Mouse (Mus musculus) forebrain, embryonic 14.5 days (tissue): ENCODE measurements around the gene Lin7c. TPM values are rescaled to one million over a fixed set of nuclear protein-coding genes. Genes with fewer than 3 reads are reported as not detected.
A peak's percentile ranks its signal among the peaks of the same experiment; 100 is the strongest.

Experiments
- ATAC-seq: fragments of 200-750 bp; cut with Nextera tagmentation; 2 replicates; pipeline ENCODE4 v1.8.0; 2017; ENCODE audit warnings: mild to moderate bottlenecking, moderate library complexity
- DNase-seq: peaks from one replicate; pipeline ENCODE4 v3.0.0-alpha.2; 2015; ENCODE audit warnings: low spot score
- H3K27ac ChIP-seq: fragments of 300-500 bp; sonication (generic); 2 replicates; pipeline ENCODE4 v1.5.1; 2014; ENCODE audit warnings: low read depth, mild to moderate bottlenecking, control low read depth, low read length, moderate library complexity
- H3K27me3 ChIP-seq: fragments of 300-500 bp; sonication (generic); replicated peaks from 2 replicates; pipeline ENCODE4 v1.6.1; 2014; ENCODE audit warnings: low read length, control low read depth, mixed read lengths; ENCODE audit not compliant: control insufficient read depth, insufficient read depth
- H3K36me3 ChIP-seq: fragments of 300-500 bp; sonication (generic); 2 replicates; pipeline ENCODE4 v1.6.1; 2014; ENCODE audit warnings: low read length, control low read depth; ENCODE audit not compliant: control insufficient read depth, insufficient read depth
- H3K4me1 ChIP-seq: fragments of 300-500 bp; sonication (generic); 2 replicates; pipeline ENCODE4 v1.6.1; 2014; ENCODE audit warnings: antibody characterized with exemption, low read length, control low read depth; ENCODE audit not compliant: control insufficient read depth, insufficient read depth
- H3K4me2 ChIP-seq: fragments of 300-500 bp; sonication (generic); 2 replicates; pipeline ENCODE4 v1.6.1; 2014; ENCODE audit warnings: mild to moderate bottlenecking, control low read depth, low read length
- H3K4me3 ChIP-seq: fragments of 300-500 bp; sonication (generic); 2 replicates; pipeline ENCODE4 v1.5.1; 2014; ENCODE audit warnings: low read depth, low read length, control low read depth
- H3K9ac ChIP-seq: fragments of 300-500 bp; sonication (generic); 2 replicates; pipeline ENCODE4 v1.6.1; 2014; ENCODE audit warnings: mild to moderate bottlenecking, low read length, control low read depth, moderate library complexity
- H3K9me3 ChIP-seq: fragments of 300-500 bp; sonication (generic); replicated peaks from 2 replicates; pipeline ENCODE4 v1.6.1; 2016; ENCODE audit warnings: low read length, control low read depth, mixed read lengths; ENCODE audit not compliant: control insufficient read depth
- WGBS: fragments of 180-500 bp; shearing (Covaris S2); extraction: QIAGEN DNeasy Blood & Tissue Kit; methylation state at CpG from one replicate; pipeline ENCODE4 v1.1.7; 2014; 5-methylcytosine and 5-hydroxymethylcytosine counted together
- polyA plus RNA-seq: library from polyadenylated mRNA; unstranded; fragments of >200 nt; fragmentation: Nextera tagmentation; extraction: Ambion mirVana; gene quantifications from 2 replicates; pipeline ENCODE4 v1.2.1, GENCODE M21; 2014

The Lin7c gene
- polyA plus RNA-seq, 1 experiment from 2014 or later, result 177 TPM

- WGBS, result under 1% methylated on average over 5 of the region's 5 CpGs
- Histone ChIP-seq H3K27ac (no peak overlapping the region), H3K4me1 (peaks cover 17% of the 10 kb centered on the region), H3K9me3 (no peaks in the 10 kb centered on the region; the same call in 1 of the 2 replicates), H3K36me3 (no peaks in the 10 kb centered on the region), H3K4me2 (no peak overlapping the region), H3K27me3 (peaks cover 24% of the 10 kb centered on the region), H3K4me3 (no peak overlapping the region), H3K9ac (no peak overlapping the region)
- ATAC-seq (peak; percentile 70), DNase-seq (peak; percentile 63)
These were observed 51.4 kb downstream of the Lin7c start for GRCm38 (mm10) chr2:109941973-109942444.

DNA sequence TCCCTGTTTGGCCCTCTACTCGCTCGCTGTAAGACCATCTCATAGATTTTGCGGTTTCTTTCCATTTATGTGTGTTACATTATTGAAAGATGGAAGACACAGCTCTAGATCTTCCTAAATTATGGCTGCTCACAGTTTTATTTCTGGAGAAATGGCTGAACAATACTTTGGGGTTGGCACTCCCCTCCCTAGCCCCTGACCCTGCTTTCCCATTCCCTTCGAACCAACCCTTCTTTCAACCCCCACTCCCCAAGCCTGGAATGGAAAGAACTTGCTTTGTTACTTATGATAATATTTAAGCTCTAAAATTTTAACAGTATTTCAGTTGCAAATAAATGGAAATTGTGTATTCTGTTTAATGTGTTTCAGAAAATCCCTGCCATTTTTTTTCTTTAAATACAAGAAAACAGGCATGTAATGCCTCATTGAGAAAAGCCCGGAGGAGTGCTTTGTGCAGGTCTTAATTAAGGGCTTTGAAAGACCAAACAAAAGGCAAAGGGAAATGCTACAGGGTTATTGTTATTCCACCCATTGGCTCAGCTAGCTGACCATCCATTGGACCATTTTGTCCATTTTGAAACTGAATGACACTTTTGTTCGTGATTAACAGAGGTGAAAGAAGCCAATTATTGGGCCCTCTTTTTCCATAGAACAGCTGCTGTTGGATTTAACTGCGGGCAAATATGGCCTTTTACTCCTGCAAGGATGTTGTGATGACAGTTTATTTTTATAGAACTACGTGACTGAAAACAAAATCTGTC lies 52.3 kb downstream of the Lin7c start:
- ATAC-seq (peak; percentile 89), DNase-seq (peak; percentile 89)
- H3K27me3 ChIP-seq, result peaks cover 32% of the 10 kb centered on the region
- no peak overlapping the region for H3K27ac ChIP-seq
- WGBS, result 9% methylated on average over 8 of the region's 8 CpGs
- no peaks in the 10 kb centered on the region for H3K36me3 ChIP-seq
- no peak overlapping the region for H3K9ac ChIP-seq
- peaks cover 17% of the 10 kb centered on the region for H3K4me1 ChIP-seq
- no peaks in the 10 kb centered on the region; the same call in 1 of the 2 replicates for H3K9me3 ChIP-seq
- no peak overlapping the region for H3K4me3 ChIP-seq
- H3K4me2 ChIP-seq, result no peak overlapping the region

- peaks cover 46% of the 10 kb centered on the region for H3K27me3 ChIP-seq
- DNase-seq (no peak), ATAC-seq (no peak)
- H3K36me3 ChIP-seq, result no peaks in the 10 kb centered on the region
- no peaks in the 10 kb centered on the region for H3K9me3 ChIP-seq
- no peak overlapping the region for H3K4me2 ChIP-seq
- H3K4me3 ChIP-seq, result no peak overlapping the region
- H3K9ac ChIP-seq, result no peak overlapping the region
- peaks cover 17% of the 10 kb centered on the region for H3K4me1 ChIP-seq
- 77% methylated on average over 9 of the region's 9 CpGs for WGBS
- H3K27ac ChIP-seq, result no peak overlapping the region
These were observed 54.3 kb downstream of the Lin7c start for GRCm38 (mm10) chr2:109944995-109945394.

DNA sequence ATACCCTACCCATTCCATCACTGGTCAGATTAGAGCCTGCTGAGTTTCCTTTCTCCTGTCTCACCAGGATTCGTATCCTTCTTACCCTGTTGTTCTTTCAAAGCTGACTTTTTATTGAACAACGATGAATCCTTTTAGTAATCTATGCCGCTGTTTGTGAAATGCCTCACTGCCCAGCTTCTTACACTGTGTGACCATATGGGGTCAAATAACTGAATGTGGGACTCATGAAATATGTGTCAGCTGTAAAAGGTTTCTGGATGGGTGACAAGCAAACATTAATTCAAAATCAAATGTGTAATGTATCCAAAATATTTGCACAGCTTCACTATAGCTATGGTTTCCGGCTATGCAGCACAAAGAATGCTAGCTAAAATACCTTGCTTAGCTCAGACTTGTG lies 54.9 kb downstream of the Lin7c start:
- no peak overlapping the region for H3K4me2 ChIP-seq
- no peak overlapping the region for H3K27ac ChIP-seq
- H3K4me1 ChIP-seq, result peaks cover 17% of the 10 kb centered on the region
- H3K27me3 ChIP-seq, result peaks cover 49% of the 10 kb centered on the region
- H3K9ac ChIP-seq, result no peak overlapping the region
- H3K36me3 ChIP-seq, result no peaks in the 10 kb centered on the region
- no peaks in the 10 kb centered on the region for H3K9me3 ChIP-seq
- no peak for ATAC-seq
- H3K4me3 ChIP-seq, result no peak overlapping the region
- no peak for DNase-seq
- WGBS, result 68% methylated on average over 4 of the region's 4 CpGs

GRCm38 (mm10) chr2:109946426-109946825 lies 55.8 kb downstream of the Lin7c start:
- Histone ChIP-seq H3K4me1 (peaks cover 17% of the 10 kb centered on the region), H3K9me3 (no peaks in the 10 kb centered on the region), H3K27ac (no peak overlapping the region), H3K4me3 (no peak overlapping the region), H3K4me2 (no peak overlapping the region), H3K36me3 (no peaks in the 10 kb centered on the region), H3K27me3 (peaks cover 58% of the 10 kb centered on the region), H3K9ac (no peak overlapping the region)
- WGBS, result 90% methylated on average over 6 of the region's 6 CpGs
- no peak for DNase-seq
- ATAC-seq, result no peak

GRCm38 (mm10) chr2:109949519-109949918 lies 58.9 kb downstream of the Lin7c start:
- no peak for ATAC-seq
- no peaks in the 10 kb centered on the region for H3K9me3 ChIP-seq
- H3K4me3 ChIP-seq, result no peak overlapping the region
- no peaks in the 10 kb centered on the region for H3K36me3 ChIP-seq
- DNase-seq, result no peak
- no peak overlapping the region for H3K27ac ChIP-seq
- peaks cover 2% of the 10 kb centered on the region; the same call in 1 of the 2 replicates for H3K4me1 ChIP-seq
- no peak overlapping the region for H3K9ac ChIP-seq
- H3K27me3 ChIP-seq, result peaks cover 73% of the 10 kb centered on the region
- no peak overlapping the region for H3K4me2 ChIP-seq

DNA sequence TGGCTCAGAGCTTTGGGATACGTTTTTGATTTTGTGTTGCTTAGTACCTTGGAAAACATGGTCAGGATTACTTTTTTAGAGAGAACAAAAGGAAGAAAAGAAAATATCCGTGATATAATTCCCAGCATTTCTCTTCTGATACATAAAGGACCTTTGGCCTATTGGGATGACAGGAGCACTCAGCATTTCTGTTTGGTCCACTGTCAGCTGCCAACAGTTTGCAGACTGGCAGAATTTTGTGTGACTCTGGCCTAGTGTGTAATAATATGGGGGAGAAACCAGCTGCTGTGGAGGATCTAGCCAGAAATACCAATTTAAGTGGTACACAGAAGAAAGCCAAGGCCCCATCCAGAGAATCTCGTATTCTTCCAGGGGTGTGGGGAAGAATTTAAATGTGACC lies 59.7 kb downstream of the Lin7c start:
- DNase-seq (no peak), ATAC-seq (no peak)
- peaks cover 74% of the 10 kb centered on the region for H3K27me3 ChIP-seq
- H3K4me2 ChIP-seq, result no peak overlapping the region
- H3K27ac ChIP-seq, result no peak overlapping the region
- no peak overlapping the region for H3K9ac ChIP-seq
- peaks cover 2% of the 10 kb centered on the region; the same call in 1 of the 2 replicates for H3K4me1 ChIP-seq
- no peaks in the 10 kb centered on the region for H3K9me3 ChIP-seq
- H3K4me3 ChIP-seq, result no peak overlapping the region
- no peaks in the 10 kb centered on the region for H3K36me3 ChIP-seq
- WGBS, result 64% methylated on average over 3 of the region's 3 CpGs

Other genes with a start within 250 kb of the Lin7c start
- 2.0 and 2.9 TPM in 2 replicates for gene Bdnf, start 216.2 kb upstream of the Lin7c start, polyA plus RNA-seq
- gene Lgr4, start 26.8 kb downstream of the Lin7c start, polyA plus RNA-seq, result 4.5 and 4.7 TPM in 2 replicates
- gene Ccdc34, start 127.0 kb downstream of the Lin7c start, polyA plus RNA-seq, result 35.8 and 39.2 TPM in 2 replicates